Mouse (Mus musculus) kidney, adult 2 months (tissue): ENCODE data around the gene Slc7a4.

Experiments
- CTCF ChIP-seq: fragments of 200-500 bp; conservative IDR thresholded peaks from 2 replicates; pipeline ENCODE4 v1.5.1; 2011; ENCODE audit warnings: low read depth, mild to moderate bottlenecking, control low read depth, low read length, moderate library complexity, mixed read lengths; ENCODE audit not compliant: insufficient read depth, insufficient read length
- POLR2A ChIP-seq: fragments of 200-500 bp; IDR thresholded peaks from one replicate; pipeline ENCODE4 v1.6.1; 2011; ENCODE audit warnings: low read depth, low read length, control low read depth

DNA sequence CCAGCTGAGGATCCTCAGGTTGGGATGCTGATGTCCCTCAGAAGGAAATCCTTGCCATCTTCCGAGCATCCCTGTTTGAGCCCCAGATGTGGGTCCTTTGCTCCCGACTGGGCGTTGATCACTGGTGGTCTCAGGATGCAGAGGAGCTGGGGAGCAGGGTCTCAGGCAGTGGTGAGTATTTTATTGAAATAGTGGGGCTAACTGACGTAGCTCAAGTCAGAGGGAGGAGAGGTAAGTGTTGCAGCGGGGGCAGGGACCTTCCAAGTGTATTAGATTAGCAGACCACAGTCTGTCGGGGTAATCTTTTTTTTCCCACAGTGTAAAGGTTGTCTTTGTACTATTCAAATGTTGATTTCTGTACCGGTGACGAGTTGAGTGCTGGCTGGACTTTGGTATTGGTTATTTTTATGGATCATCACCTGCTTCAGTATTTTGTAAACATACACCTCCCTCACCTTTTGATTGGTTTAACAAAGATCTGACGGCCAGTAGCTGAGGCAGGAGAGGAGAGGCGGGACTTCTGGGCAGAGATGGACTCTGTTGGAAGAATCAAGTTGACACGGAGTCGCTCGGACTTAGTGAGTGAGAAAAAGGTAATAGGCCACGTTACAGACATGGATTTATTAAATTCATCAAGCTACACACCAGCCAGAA lies 50.2 kb downstream of the Slc7a4 start:
- TF ChIP-seq CTCF (no peak), POLR2A (no peak)
